Mouse (Mus musculus) forebrain, embryonic 13.5 days (tissue): ENCODE measurements at regions not wholly inside any gene's neighbourhood (a gene's known extent, or its start where the extent isn't known, plus 50 kb on each side); places are given as distances from the start of the nearest gene placed in this dataset.

Source experiments
- ATAC-seq: fragments of 200-750 bp; cut with Nextera tagmentation; 2 replicates; pipeline ENCODE4 v1.8.0; 2017
- H3K27ac ChIP-seq: fragments of 300-500 bp; sonication (generic); 2 replicates; pipeline ENCODE4 v1.5.1; 2015; ENCODE audit warnings: inconsistent platforms, mild to moderate bottlenecking, moderate library complexity
- H3K27me3 ChIP-seq: fragments of 300-500 bp; sonication (generic); 2 replicates; pipeline ENCODE4 v1.6.1; 2015; ENCODE audit warnings: mild to moderate bottlenecking, inconsistent platforms
- H3K36me3 ChIP-seq: fragments of 300-500 bp; sonication (generic); 2 replicates; pipeline ENCODE4 v1.6.1; 2015; ENCODE audit warnings: mild to moderate bottlenecking, inconsistent platforms; ENCODE audit not compliant: poor library complexity, severe bottlenecking
- H3K4me1 ChIP-seq: fragments of 300-500 bp; sonication (generic); 2 replicates; pipeline ENCODE4 v1.6.1; 2015; ENCODE audit warnings: inconsistent platforms
- H3K4me2 ChIP-seq: fragments of 300-500 bp; sonication (generic); 2 replicates; pipeline ENCODE4 v1.6.1; 2015; ENCODE audit warnings: inconsistent platforms, mild to moderate bottlenecking, moderate library complexity
- H3K4me3 ChIP-seq: fragments of 300-500 bp; sonication (generic); 2 replicates; pipeline ENCODE4 v1.5.1; 2015; ENCODE audit warnings: mild to moderate bottlenecking, inconsistent platforms
- H3K9ac ChIP-seq: fragments of 300-500 bp; sonication (generic); 2 replicates; pipeline ENCODE4 v1.6.1; 2015; ENCODE audit warnings: mild to moderate bottlenecking, inconsistent platforms
- H3K9me3 ChIP-seq: fragments of 300-500 bp; sonication (generic); replicated peaks from 2 replicates; pipeline ENCODE4 v1.6.1; 2016; ENCODE audit warnings: inconsistent platforms
- WGBS: fragments of 180-500 bp; shearing (Covaris S2); methylation state at CpG from one replicate; pipeline ENCODE4 v1.1.7; 2015; 5-methylcytosine and 5-hydroxymethylcytosine counted together

- Histone ChIP-seq H3K4me2 (no peak overlapping the region), H3K27me3 (no peaks in the 10 kb centered on the region), H3K4me1 (no peaks in the 10 kb centered on the region), H3K9me3 (no peaks in the 10 kb centered on the region), H3K27ac (no peak overlapping the region), H3K4me3 (no peak overlapping the region), H3K9ac (no peak overlapping the region), H3K36me3 (no peaks in the 10 kb centered on the region)
- ATAC-seq: peak; percentile 38; the same call in 1 of the 2 replicates
- WGBS: 83% methylated on average over 12 of the region's 12 CpGs
These were observed 261.2 kb upstream of the Zwint start for GRCm38 (mm10) chr10:72393279-72394041.

GRCm38 (mm10) chr10:72394367-72394766, 260.3 kb upstream of the Zwint start:
- Histone ChIP-seq H3K4me1 (no peaks in the 10 kb centered on the region), H3K9ac (no peak overlapping the region), H3K27me3 (no peaks in the 10 kb centered on the region), H3K4me3 (no peak overlapping the region), H3K36me3 (no peaks in the 10 kb centered on the region), H3K9me3 (no peaks in the 10 kb centered on the region), H3K27ac (no peak overlapping the region), H3K4me2 (no peak overlapping the region)
- ATAC-seq: no peak
- WGBS: 89% methylated on average over 1 of the region's 1 CpGs

GRCm38 (mm10) chr10:72403290-72403689, 251.4 kb upstream of the Zwint start:
- WGBS: 55% methylated on average over 4 of the region's 4 CpGs
- no peak for ATAC-seq
- Histone ChIP-seq H3K27me3 (no peaks in the 10 kb centered on the region), H3K4me2 (no peak overlapping the region), H3K9me3 (no peaks in the 10 kb centered on the region), H3K9ac (no peak overlapping the region), H3K27ac (no peak overlapping the region), H3K4me3 (no peak overlapping the region), H3K4me1 (no peaks in the 10 kb centered on the region), H3K36me3 (no peaks in the 10 kb centered on the region)

- H3K27me3 ChIP-seq: no peaks in the 10 kb centered on the region
- no peak overlapping the region for H3K27ac ChIP-seq
- H3K4me2 ChIP-seq: no peak overlapping the region
- no peaks in the 10 kb centered on the region for H3K9me3 ChIP-seq
- 64% methylated on average over 3 of the region's 3 CpGs for WGBS
- no peaks in the 10 kb centered on the region for H3K36me3 ChIP-seq
- ATAC-seq: no peak
- H3K4me3 ChIP-seq: no peak overlapping the region
- H3K4me1 ChIP-seq: 0 out of 2 replicates have a peak, but pooled peaks cover 6% of the 10 kb centered on the region
- no peak overlapping the region for H3K9ac ChIP-seq
These were observed 244.3 kb upstream of the Zwint start for GRCm38 (mm10) chr10:72410305-72410704.

GRCm38 (mm10) chr10:72411670-72412069, 243.0 kb upstream of the Zwint start:
- no peaks in the 10 kb centered on the region for H3K9me3 ChIP-seq
- no peak for ATAC-seq
- H3K9ac ChIP-seq: no peak overlapping the region
- no peaks in the 10 kb centered on the region for H3K27me3 ChIP-seq
- 0 out of 2 replicates have a peak, but pooled peaks cover 6% of the 10 kb centered on the region for H3K4me1 ChIP-seq
- no peak overlapping the region for H3K4me2 ChIP-seq
- H3K36me3 ChIP-seq: no peaks in the 10 kb centered on the region
- H3K27ac ChIP-seq: no peak overlapping the region
- WGBS: 82% methylated on average over 6 of the region's 6 CpGs
- no peak overlapping the region for H3K4me3 ChIP-seq

- 91% methylated on average over 4 of the region's 4 CpGs for WGBS
- no peaks in the 10 kb centered on the region for H3K9me3 ChIP-seq
- H3K4me2 ChIP-seq: no peak overlapping the region
- no peaks in the 10 kb centered on the region for H3K36me3 ChIP-seq
- H3K4me1 ChIP-seq: no peaks in the 10 kb centered on the region
- ATAC-seq: no peak
- no peak overlapping the region for H3K4me3 ChIP-seq
- H3K27ac ChIP-seq: no peak overlapping the region
- H3K9ac ChIP-seq: no peak overlapping the region
- H3K27me3 ChIP-seq: no peaks in the 10 kb centered on the region
These were observed 200.0 kb upstream of the Zwint start for GRCm38 (mm10) chr10:72454629-72455028.

- Histone ChIP-seq H3K9me3 (no peaks in the 10 kb centered on the region), H3K4me2 (no peak overlapping the region), H3K36me3 (no peaks in the 10 kb centered on the region), H3K4me1 (peaks cover 5% of the 10 kb centered on the region), H3K4me3 (no peak overlapping the region), H3K27me3 (no peaks in the 10 kb centered on the region), H3K9ac (no peak overlapping the region), H3K27ac (no peak overlapping the region)
- 55% methylated on average over 3 of the region's 3 CpGs for WGBS
- ATAC-seq: 0 out of 2 replicates have a peak, but pooled peaks have one; percentile 61
These were observed 170.3 kb upstream of the Zwint start for GRCm38 (mm10) chr10:72484315-72484714.

- no peak for ATAC-seq
- Histone ChIP-seq H3K9ac (no peak overlapping the region), H3K4me1 (no peaks in the 10 kb centered on the region), H3K27ac (no peak overlapping the region), H3K36me3 (no peaks in the 10 kb centered on the region), H3K4me3 (no peak overlapping the region), H3K27me3 (no peaks in the 10 kb centered on the region), H3K4me2 (no peak overlapping the region), H3K9me3 (no peaks in the 10 kb centered on the region)
- WGBS: 69% methylated on average over 3 of the region's 3 CpGs
These were observed 122.2 kb upstream of the Zwint start for GRCm38 (mm10) chr10:72532431-72532830.

GRCm38 (mm10) chr10:72533427-72533826, 121.2 kb upstream of the Zwint start:
- no peaks in the 10 kb centered on the region for H3K36me3 ChIP-seq
- no peaks in the 10 kb centered on the region for H3K9me3 ChIP-seq
- WGBS: 61% methylated on average over 3 of the region's 3 CpGs
- no peak overlapping the region for H3K4me2 ChIP-seq
- no peak overlapping the region for H3K9ac ChIP-seq
- ATAC-seq: no peak
- no peak overlapping the region for H3K4me3 ChIP-seq
- no peaks in the 10 kb centered on the region for H3K27me3 ChIP-seq
- H3K27ac ChIP-seq: no peak overlapping the region
- H3K4me1 ChIP-seq: no peaks in the 10 kb centered on the region

GRCm38 (mm10) chr10:72533859-72534258, 120.8 kb upstream of the Zwint start:
- Histone ChIP-seq H3K4me3 (no peak overlapping the region), H3K4me2 (no peak overlapping the region), H3K36me3 (no peaks in the 10 kb centered on the region), H3K9ac (no peak overlapping the region), H3K27me3 (no peaks in the 10 kb centered on the region), H3K4me1 (no peaks in the 10 kb centered on the region), H3K9me3 (no peaks in the 10 kb centered on the region), H3K27ac (no peak overlapping the region)
- 64% methylated on average over 4 of the region's 4 CpGs for WGBS
- ATAC-seq: peak; percentile 48; the same call in 1 of the 2 replicates

GRCm38 (mm10) chr10:72549564-72549963, 105.1 kb upstream of the Zwint start:
- Histone ChIP-seq H3K4me2 (no peak overlapping the region), H3K9ac (no peak overlapping the region), H3K36me3 (no peaks in the 10 kb centered on the region), H3K27ac (no peak overlapping the region), H3K4me3 (no peak overlapping the region), H3K27me3 (no peaks in the 10 kb centered on the region), H3K9me3 (no peaks in the 10 kb centered on the region), H3K4me1 (no peaks in the 10 kb centered on the region)
- WGBS: 75% methylated on average over 1 of the region's 1 CpGs
- ATAC-seq: peak; percentile 55; the same call in 1 of the 2 replicates

- no peak for ATAC-seq
- Histone ChIP-seq H3K4me1 (no peaks in the 10 kb centered on the region), H3K36me3 (no peaks in the 10 kb centered on the region), H3K4me2 (no peak overlapping the region), H3K9ac (no peak overlapping the region), H3K27me3 (no peaks in the 10 kb centered on the region), H3K27ac (no peak overlapping the region), H3K4me3 (no peak overlapping the region), H3K9me3 (no peaks in the 10 kb centered on the region)
- WGBS: 89% methylated on average over 7 of the region's 7 CpGs
These were observed 103.1 kb upstream of the Zwint start for GRCm38 (mm10) chr10:72551561-72551960.
